Mouse (Mus musculus) B cell, adult 2 months (primary cell): ENCODE data around the gene Psme3.
A peak's percentile ranks its signal among the peaks of the same experiment; 100 is the strongest.

Source experiments
- DNase-seq, 2 experiments: peaks; one replicate each; pipeline ENCODE4 v3.0.0; 2022

The Psme3 gene

DNA sequence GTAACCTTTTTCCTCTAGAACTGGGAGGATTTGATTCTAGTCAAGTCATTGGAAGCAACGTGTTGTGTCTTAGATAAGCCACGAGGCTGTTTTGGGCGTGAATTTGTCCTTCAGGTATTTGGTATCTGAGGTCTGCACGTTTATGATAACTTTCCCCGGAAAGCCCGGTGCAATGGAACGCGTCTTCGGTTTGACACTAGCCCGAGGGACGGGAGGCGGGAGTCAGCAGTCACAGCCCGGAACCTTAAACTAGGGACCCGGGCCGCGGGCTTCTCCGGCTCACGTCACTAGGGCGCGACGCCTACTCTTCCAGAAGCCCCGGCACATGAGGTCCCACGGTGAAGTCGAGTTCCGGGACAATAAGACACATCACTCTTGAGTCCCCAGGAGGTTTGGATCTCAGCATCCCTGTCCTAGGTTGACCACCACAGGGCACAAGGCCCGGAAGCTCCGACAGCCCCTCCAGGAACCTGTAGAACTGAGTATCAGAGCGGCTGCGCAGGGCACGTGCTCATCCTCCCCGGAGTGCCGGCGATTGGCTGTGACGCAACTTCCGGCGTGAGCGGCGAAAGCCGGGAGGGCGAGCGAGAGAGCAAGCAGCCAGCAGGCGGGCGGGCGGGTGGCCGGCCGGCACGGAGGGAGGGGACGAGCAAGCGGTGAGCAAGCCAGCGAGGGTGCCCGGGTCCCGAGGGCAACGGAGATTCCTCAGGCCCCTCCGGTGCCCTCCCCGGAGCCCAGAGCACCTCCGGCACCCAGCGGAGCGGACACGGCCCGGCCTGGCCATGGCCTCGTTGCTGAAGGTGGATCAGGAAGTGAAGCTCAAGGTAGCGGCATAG, at the start of gene Psme3:
Psme3 (plus strand) TSS at position 549 of the 836 bp plus-strand sequence.
- DNase-seq: peak; percentile 92 to 95

DNA sequence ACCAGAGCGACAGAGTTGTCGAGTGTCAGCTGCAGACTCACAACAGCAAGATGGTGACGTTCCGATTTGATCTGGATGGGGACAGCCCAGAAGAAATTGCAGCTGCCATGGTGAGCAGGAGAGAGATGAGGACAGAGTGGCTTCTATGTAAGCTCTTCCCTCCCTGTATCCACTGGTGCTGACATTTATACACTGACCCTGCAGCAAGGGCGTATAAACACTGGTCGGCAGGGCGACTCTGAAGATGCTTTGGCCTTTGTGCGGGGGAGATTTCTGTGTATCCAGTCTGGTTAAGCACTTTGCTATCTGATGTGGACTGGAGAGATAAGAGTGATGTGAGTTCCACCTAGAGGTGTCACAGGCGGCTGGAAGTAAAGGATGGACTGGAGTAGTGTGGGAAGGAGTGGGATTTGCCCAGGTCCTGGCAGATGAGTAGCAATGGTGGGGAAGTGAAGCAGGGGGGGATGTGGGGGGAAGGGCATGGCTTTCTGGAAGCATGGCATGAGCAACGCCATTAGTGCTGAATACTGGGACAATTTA, 46.4 kb upstream of the Psme3 start:
- DNase-seq: no peak

DNA sequence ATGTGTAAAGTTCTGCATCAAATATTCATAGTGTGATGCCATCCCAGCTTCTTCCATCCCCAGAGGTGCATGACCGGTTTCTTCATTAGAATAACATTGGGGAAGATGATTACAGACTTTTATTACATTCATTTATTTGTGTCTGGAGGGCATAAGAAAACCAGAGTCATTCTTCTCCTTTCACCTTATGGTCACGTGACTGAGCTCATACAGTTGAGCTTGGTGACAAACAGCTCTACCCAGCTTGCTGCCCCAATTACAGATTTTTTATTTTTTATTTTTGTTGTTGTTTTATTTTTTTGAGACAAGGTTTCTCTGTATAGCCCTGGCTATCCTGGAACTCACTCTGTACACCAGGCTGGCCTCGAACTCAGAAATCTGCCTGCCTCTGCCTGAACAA, 43.6 kb upstream of the Psme3 start:
- DNase-seq: no peak

- no peak for DNase-seq
Observed at GRCm38 (mm10) chr11:101275309-101275708, 40.7 kb upstream of the Psme3 start.

DNA sequence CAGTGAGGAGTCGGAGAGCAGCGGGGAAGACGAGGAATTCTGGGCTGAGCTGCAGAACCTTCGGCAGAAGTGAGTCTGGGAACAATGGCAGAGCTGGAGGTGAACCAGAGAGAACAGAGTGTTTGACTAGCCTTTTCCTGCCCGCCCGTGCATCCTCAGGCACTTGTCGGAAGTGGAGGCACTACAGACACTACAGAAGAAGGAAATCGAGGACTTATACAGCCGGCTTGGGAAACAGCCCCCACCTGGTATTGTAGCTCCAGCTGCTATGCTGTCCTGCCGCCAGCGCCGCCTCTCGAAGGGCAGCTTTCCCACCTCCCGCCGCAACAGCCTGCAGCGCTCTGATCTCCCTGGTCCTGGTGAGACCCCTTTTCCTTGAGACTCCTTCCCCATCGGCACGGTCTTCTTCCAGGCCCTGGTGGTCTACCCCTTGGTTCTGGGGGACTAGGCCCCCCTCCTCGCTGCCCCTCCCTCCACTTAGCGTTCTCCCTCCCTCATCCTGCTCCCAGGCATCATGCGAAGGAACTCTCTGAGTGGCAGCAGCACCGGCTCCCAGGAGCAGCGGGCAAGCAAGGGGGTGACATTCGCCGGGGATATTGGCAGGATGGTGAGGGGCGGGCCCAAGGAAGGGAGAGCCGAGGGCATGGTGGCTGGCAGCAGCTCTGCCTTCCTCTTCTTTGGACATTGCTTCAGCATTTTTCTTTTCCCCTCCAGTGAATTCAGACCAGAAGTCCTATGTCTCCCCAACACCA, 39.5 kb upstream of the Psme3 start:
- no peak for DNase-seq

DNA sequence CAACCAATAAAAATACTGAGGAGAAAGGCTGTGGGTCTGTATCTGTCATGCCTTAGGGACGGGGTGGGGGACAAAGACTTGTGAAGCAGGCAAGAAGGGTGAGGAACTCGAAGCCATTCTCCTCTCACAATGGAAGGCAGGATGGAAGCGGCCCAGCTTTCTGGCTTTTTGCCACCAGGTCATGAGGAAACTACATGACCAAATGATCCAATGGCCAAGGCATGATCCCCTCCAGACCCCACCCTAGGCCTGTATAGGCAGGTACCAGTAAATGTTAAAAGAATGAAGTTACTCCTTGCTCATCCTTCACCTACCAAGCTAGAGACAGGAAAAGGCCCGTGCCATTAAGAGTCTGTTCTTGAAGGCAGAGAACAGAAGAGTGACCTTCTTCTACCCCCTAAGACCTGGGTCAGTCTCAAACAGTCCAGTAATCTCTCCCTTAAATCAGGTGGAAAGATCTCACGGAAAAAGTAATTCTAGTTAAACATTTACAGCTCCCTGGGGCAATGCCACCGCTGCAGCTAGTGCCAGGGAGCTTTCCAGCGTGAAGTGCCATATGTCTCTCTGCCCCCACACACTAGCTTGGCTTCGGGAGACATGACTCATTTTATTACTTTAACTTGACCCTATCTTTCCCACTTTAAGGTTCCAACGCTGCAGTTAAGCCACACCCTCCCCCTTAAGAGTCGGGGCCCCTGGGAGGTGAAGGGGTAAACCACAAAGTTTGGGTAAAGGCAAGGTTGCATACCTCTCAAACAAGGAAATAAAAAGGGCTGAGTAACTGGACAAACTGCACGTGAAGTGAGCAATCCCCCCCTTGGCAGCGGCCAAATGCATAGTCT, 38.4 kb upstream of the Psme3 start:
- no peak for DNase-seq

- peak; percentile 75 to 79 for DNase-seq
Observed at GRCm38 (mm10) chr11:101278223-101279192, 37.5 kb upstream of the Psme3 start, which contains the start of the genes Cntd1 and Coa3. Cntd1 (plus strand) TSS chr11:101279012. Coa3 (minus strand) TSS chr11:101279114.

GRCm38 (mm10) chr11:101279193-101279569, 36.8 kb upstream of the Psme3 start:
- DNase-seq: no peak

GRCm38 (mm10) chr11:101280837-101281236, 35.2 kb upstream of the Psme3 start:
- no peak for DNase-seq

GRCm38 (mm10) chr11:101282896-101283295, 33.1 kb upstream of the Psme3 start:
- DNase-seq: no peak

- DNase-seq: no peak
Observed at GRCm38 (mm10) chr11:101283805-101284204, 32.2 kb upstream of the Psme3 start.

GRCm38 (mm10) chr11:101287306-101287705, 28.7 kb upstream of the Psme3 start:
- DNase-seq: no peak

GRCm38 (mm10) chr11:101291231-101291630, 24.8 kb upstream of the Psme3 start:
- DNase-seq: no peak

GRCm38 (mm10) chr11:101295191-101295590, 20.8 kb upstream of the Psme3 start:
- no peak for DNase-seq

DNA sequence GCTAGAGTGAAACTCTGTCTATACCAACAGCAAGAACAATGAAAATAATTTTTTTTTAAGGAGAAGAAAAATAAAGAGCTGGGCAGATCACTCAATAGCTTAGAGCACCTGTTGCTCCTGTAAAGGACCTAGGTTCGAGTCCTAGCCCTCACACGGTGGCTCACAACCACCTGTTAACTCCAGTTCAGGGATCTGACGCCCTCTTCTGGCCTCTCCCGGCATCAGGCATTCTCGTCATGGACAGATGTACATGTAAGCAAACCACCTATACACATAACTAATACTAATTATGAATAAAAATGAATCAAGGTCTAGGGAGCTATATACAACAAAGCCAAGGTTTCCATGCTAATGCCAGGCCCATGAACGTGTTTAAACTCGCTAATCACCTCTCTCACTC, 15.1 kb upstream of the Psme3 start:
- DNase-seq: peak in 1 of 2 experiments; percentile 18

DNA sequence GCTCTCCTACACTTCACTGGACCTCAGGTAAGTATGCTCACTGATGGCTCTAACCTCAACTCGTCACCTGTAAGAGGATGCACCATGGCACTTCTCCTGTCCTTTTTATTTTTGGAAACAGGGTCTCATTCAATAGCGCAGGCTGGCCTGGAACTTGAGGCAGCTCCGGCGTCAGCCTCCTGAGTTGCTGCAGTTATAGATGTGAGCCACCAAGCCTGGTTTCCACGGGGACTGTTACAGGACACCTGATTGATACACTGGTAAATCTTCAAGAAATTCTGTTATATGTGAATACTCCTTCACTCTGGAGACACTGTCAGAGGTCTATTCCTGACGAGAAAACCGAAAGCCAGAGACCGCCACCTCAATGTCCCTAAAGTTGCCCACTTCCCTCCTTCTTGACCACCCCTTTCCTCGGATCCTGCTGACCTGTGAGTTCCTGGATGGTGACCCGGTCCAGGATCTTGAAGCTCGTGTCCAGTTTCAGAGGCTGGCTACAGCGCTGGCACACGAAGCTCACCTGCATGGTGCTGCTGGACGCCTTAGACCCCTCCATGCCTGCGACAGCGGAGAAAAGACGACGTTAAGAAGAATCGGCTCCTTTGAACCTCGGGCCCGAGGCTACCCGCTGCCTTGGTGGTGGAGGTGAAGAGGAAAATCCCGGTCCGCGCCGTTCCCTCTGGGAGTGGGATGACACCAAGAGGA, 14.6 kb upstream of the Psme3 start:
- no peak for DNase-seq

DNA sequence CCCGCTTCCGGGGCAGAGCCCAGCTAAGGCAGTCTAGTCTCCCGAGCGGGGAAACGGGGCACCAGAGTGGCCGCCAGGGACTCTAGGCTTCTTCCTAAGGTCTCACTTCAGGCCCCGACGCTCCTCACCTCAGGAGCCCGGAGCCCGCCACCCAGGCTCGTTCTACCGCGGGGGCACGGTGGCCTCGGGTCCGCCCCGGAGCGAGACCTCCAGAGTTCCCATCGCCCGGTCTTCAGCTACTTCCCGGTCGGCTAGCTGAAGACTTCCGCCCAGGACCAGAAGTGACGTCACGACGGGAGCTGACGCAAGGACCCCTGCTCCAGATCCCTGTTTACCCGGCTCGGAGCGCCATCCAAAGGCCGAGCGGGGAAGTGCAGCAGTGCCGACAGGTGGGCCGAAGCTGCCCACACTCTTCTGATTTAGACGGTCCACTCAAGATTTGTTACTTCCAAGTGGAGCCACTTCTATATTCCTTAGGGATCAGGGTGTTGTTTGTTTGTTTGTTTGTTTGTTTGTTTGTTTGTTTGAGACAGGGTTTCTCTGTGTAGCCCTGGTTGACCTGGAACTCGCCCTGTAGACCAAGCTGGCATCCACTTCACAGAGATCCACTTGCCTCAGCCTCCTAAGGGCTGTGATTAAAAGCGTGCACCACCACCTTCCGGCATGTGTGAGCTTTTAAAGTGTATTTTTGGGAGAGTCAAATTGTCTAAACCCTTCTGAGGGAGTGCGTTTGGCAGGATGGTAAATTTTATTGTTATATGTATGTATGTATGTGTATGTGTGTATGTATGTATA, 13.8 kb upstream of the Psme3 start, which contains the start of gene Becn1:
Becn1 (minus strand) TSS at position 283 of the 795 bp plus-strand sequence.
- peak; percentile 97 to 98 for DNase-seq

GRCm38 (mm10) chr11:101307744-101308143, 8.3 kb upstream of the Psme3 start:
- DNase-seq: no peak

GRCm38 (mm10) chr11:101311083-101311482, 4.9 kb upstream of the Psme3 start:
- no peak for DNase-seq

DNA sequence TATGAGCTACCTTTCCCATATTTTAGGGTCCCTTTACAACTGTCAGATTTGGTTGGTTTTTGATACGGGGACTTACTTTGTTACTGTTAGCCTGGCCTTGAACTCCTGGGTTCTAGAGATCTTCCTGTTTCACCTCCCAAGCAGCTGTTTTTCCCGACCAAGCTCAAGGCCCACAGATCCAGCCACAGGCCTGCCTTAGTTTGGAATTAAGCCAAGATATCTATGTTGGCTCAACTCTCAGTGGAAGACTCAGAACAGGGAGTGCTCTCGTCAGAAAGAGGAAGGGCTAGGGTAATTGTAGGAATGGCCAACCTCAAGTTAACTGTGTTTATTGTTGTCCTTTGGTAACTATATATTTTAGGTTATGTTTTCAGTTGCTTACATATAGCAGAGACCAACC, 3.9 kb upstream of the Psme3 start:
- DNase-seq: no peak
